In the genomic region with DNA sequence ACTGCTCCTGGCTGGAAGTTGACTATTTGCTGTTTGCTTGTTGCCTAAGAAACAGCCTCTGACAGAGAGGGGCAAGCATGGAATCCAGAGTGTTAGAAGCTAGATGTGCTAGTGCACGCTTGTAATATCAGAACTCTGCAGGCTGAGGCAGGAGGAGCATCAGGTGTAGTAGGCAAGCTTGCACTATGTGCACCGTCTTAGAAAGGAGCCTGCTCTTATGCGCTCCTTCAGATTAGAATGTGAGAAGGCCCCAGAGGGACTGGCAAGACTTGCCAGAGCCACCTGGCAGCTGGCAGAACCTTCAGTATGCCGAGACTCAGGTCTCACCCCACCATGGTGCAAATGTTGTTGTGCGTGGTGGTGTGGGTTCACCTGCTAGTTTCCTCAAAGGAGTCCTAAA, we compare ENCODE assay signal across 11 mouse cellular contexts. TPM values are rescaled to one million over a fixed set of nuclear protein-coding genes. Genes with fewer than 3 reads are reported as not detected.
DNase-seq lines count a peak whose midpoint lies in the region; ATAC-seq lines count a peak whose summit lies in the region.
"Had no signal": no experiment of that assay in that cellular context is flagged by ENCODE, and none has a peak within 500 bp of the region (broad histone marks: within the 10 kb centered on the region; RNA-seq: fewer than 3 reads in every experiment).

No protein-coding gene starts in this region.

- H3K4me3 ChIP-seq in heart, embryonic 13.5 days, result peak overlapping the region; percentile 69
- H3K4me3 ChIP-seq in neural tube, embryonic 12.5 days, result no peak overlapping the region
- peak overlapping the region; percentile 72 for H3K4me3 ChIP-seq in macrophage (ENCODE audit: inconsistent target)
- H3K4me3 ChIP-seq: midbrain, embryonic 13.5 days had no signal

- H3K79me2 ChIP-seq in macrophage (ENCODE audit: inconsistent target), result peaks cover 86% of the 10 kb centered on the region

- peak overlapping the region; percentile 80 for H3K4me2 ChIP-seq in heart, embryonic 13.5 days
- H3K4me2 ChIP-seq in neural tube, embryonic 12.5 days (replicated peaks), result peak overlapping the region; percentile 87; the same call in 1 of the 2 replicates

- intact Hi-C loops in left cerebral cortex, postnatal 36 days (cut with DNase I), result loop anchor here (5.0 kb wide), 1 partner anchor 65 kb away; a partner anchor contains a TSS

- H3K9me3 ChIP-seq in heart, embryonic 13.5 days, result no peaks in the 10 kb centered on the region
- H3K9me3 ChIP-seq in neural tube, embryonic 12.5 days, result no peaks in the 10 kb centered on the region
- H3K9me3 ChIP-seq: midbrain, embryonic 13.5 days had no signal

- H3K36me3 ChIP-seq in heart, embryonic 13.5 days, result peaks cover 53% of the 10 kb centered on the region
- peaks cover 9% of the 10 kb centered on the region for H3K36me3 ChIP-seq in neural tube, embryonic 12.5 days
- H3K36me3 ChIP-seq in macrophage (ENCODE audit: inconsistent target), result peaks cover 32% of the 10 kb centered on the region

- H3K9ac ChIP-seq in heart, embryonic 13.5 days, result peak overlapping the region; percentile 40
- H3K9ac ChIP-seq in neural tube, embryonic 12.5 days, result no peak overlapping the region

- H3K27ac ChIP-seq in heart, embryonic 13.5 days (replicated peaks), result no peak overlapping the region
- H3K27ac ChIP-seq in neural tube, embryonic 12.5 days, result no peak overlapping the region
- H3K27ac ChIP-seq in macrophage, result peak overlapping the region; percentile 90
- H3K27ac ChIP-seq: midbrain, embryonic 13.5 days had no signal

- no peak for ATAC-seq in heart, embryonic 13.5 days (ENCODE audit: extremely low read depth, insufficient number of reproducible peaks, low FRiP score, low TSS enrichment)
- ATAC-seq in neural tube, embryonic 12.5 days (ENCODE audit: low FRiP score, low read depth), result no peak
- ATAC-seq: midbrain, embryonic 13.5 days had no signal

- no peak for DNase-seq in heart, postnatal 4 days
- no peak for DNase-seq in neural tube, embryonic 10.5 days (ENCODE audit: extremely low spot score, low spot score)
- DNase-seq in testis, postnatal 14 days (ENCODE audit: low spot score), result no peak
- DNase-seq in left cerebral cortex, postnatal 36 days (ENCODE audit: low spot score in 2 of 2), result no peak
- no peak for DNase-seq in layer of hippocampus, adult 9-10 months (ENCODE audit: low spot score)
- DNase-seq: cerebellum, postnatal 25 days had no signal

- 83% methylated on average over 5 of the region's 5 CpGs for whole genome bisulfite sequencing in heart, embryonic 13.5 days
- WGBS in neural tube, embryonic 12.5 days, result 89% methylated on average over 5 of the region's 5 CpGs
- 19% methylated on average over 5 of the region's 5 CpGs for WGBS in macrophage (ENCODE audit: missing documents)

- peaks cover 60% of the 10 kb centered on the region for H3K4me1 ChIP-seq in heart, embryonic 13.5 days
- H3K4me1 ChIP-seq in neural tube, embryonic 12.5 days, result peaks cover 12% of the 10 kb centered on the region

- no peaks in the 10 kb centered on the region for H3K27me3 ChIP-seq in heart, embryonic 13.5 days (replicated peaks)
- H3K27me3 ChIP-seq in neural tube, embryonic 12.5 days (replicated peaks), result no peaks in the 10 kb centered on the region
- H3K27me3 ChIP-seq: midbrain, embryonic 13.5 days had no signal

RNA-seq across cellular contexts. Expression of a gene that starts 8.1 kb away (rescaled TPM):
- polyA plus RNA-seq in heart, embryonic 13.5 days (2015; fragmentation: Nextera tagmentation; extraction: Ambion mirVana), result 44.2 and 44.9 TPM in 2 replicates
- 10 to 100 TPM; 71.2 to 76.7 TPM for total RNA-seq in heart, postnatal 4 days (2021)
- polyA plus RNA-seq in neural tube, embryonic 12.5 days (2016; fragmentation: Nextera tagmentation; extraction: Ambion mirVana), result 36.6 and 36.7 TPM in 2 replicates
- total RNA-seq in macrophage (2018; cell fraction: chromatin; rRNA removed), result 100 to 1,000 TPM in 15 of 26 experiments, 10 to 100 TPM in 11; 45.4 to 224 (median 114) TPM
- 100 to 1,000 TPM in 15 of 26 experiments, 10 to 100 TPM in 11; 59.2 to 141 (median 104) TPM for total RNA-seq in macrophage (2018; cell fraction: cytosol; rRNA removed)
- total RNA-seq in macrophage (2018; cell fraction: nucleus; rRNA removed), result 100 to 1,000 TPM in 25 of 26 experiments, 10 to 100 TPM in 1; 92.8 to 256 (median 179) TPM
- polyA plus RNA-seq in macrophage (2018), result 43.2 to 95.3 TPM (median 69.7 TPM) in 3 replicates
- total RNA-seq in left cerebral cortex, postnatal 36 days (2021), result 10 to 100 TPM; 66.0 to 78.6 TPM

RNA-seq across cellular contexts. Expression of a gene that starts 26.1 kb away (rescaled TPM):
- 0.16 TPM in 1 of 2 replicates, not detected in the other for polyA plus RNA-seq in heart, embryonic 13.5 days (2015; fragmentation: Nextera tagmentation; extraction: Ambion mirVana)
- total RNA-seq in heart, postnatal 4 days (2021), result under 1 TPM; 0.23 to 0.33 TPM
- 0.06 TPM in 1 of 2 replicates, not detected in the other for polyA plus RNA-seq in neural tube, embryonic 12.5 days (2016; fragmentation: Nextera tagmentation; extraction: Ambion mirVana)
- 1 to 10 TPM in 10 of 26 experiments, under 1 TPM in 11, not detected in 5; 0.29 to 1.9 (median 0.99) TPM for total RNA-seq in macrophage (2018; cell fraction: chromatin; rRNA removed)
- total RNA-seq in macrophage (2018; cell fraction: cytosol; rRNA removed), result under 1 TPM in 11 of 26 experiments, not detected in 15; 0.04 to 0.20 (median 0.11) TPM
- total RNA-seq in macrophage (2018; cell fraction: nucleus; rRNA removed), result 1 to 10 TPM in 9 of 26 experiments, under 1 TPM in 16, not detected in 1; 0.17 to 2.3 (median 0.68) TPM
- not detected in 3 replicates for polyA plus RNA-seq in macrophage (2018)
- total RNA-seq in left cerebral cortex, postnatal 36 days (2021), result under 1 TPM; 0.25 to 0.29 TPM
- total RNA-seq: layer of hippocampus, adult 18-20 months had no signal
- polyA plus RNA-seq: midbrain, embryonic 13.5 days had no signal

RNA-seq across cellular contexts. Expression of a gene that starts 33.0 kb away (rescaled TPM):
- not detected in 2 replicates for polyA plus RNA-seq in heart, embryonic 13.5 days (2015; fragmentation: Nextera tagmentation; extraction: Ambion mirVana)
- total RNA-seq in heart, postnatal 4 days (2021), result under 1 TPM in 1 of 2 experiments, not detected in 1; 0.11 TPM
- 0.20 TPM in 1 of 2 replicates, not detected in the other for polyA plus RNA-seq in neural tube, embryonic 12.5 days (2016; fragmentation: Nextera tagmentation; extraction: Ambion mirVana)
- under 1 TPM in 14 of 26 experiments, not detected in 12; 0.20 to 0.59 (median 0.38) TPM for total RNA-seq in macrophage (2018; cell fraction: chromatin; rRNA removed)
- under 1 TPM in 1 of 26 experiments, not detected in 25; 0.06 TPM for total RNA-seq in macrophage (2018; cell fraction: cytosol; rRNA removed)
- 1 to 10 TPM in 1 of 26 experiments, under 1 TPM in 13, not detected in 12; 0.12 to 1.3 (median 0.29) TPM for total RNA-seq in macrophage (2018; cell fraction: nucleus; rRNA removed)
- polyA plus RNA-seq in macrophage (2018), result 0.16 TPM in 1 of 3 replicates, not detected in the others
- total RNA-seq in left cerebral cortex, postnatal 36 days (2021), result not detected
- polyA plus RNA-seq: midbrain, embryonic 13.5 days had no signal

RNA-seq across cellular contexts. Expression of a gene that starts 49.0 kb away (rescaled TPM):
- 24.9 and 26.3 TPM in 2 replicates for polyA plus RNA-seq in heart, embryonic 13.5 days (2015; fragmentation: Nextera tagmentation; extraction: Ambion mirVana)
- 10 to 100 TPM; 37.2 to 37.7 TPM for total RNA-seq in heart, postnatal 4 days (2021)
- 49.5 and 61.0 TPM in 2 replicates for polyA plus RNA-seq in neural tube, embryonic 12.5 days (2016; fragmentation: Nextera tagmentation; extraction: Ambion mirVana)
- total RNA-seq in macrophage (2018; cell fraction: chromatin; rRNA removed), result 100 to 1,000 TPM; 129 to 309 (median 199) TPM
- total RNA-seq in macrophage (2018; cell fraction: cytosol; rRNA removed), result 10 to 100 TPM; 24.0 to 35.5 (median 29.5) TPM
- total RNA-seq in macrophage (2018; cell fraction: nucleus; rRNA removed), result 100 to 1,000 TPM in 24 of 26 experiments, 10 to 100 TPM in 2; 79.4 to 227 (median 142) TPM
- 20.8 to 33.5 TPM (median 22.4 TPM) in 3 replicates for polyA plus RNA-seq in macrophage (2018)
- 10 to 100 TPM; 45.8 to 55.7 TPM for total RNA-seq in left cerebral cortex, postnatal 36 days (2021)

RNA-seq across cellular contexts. Expression of a gene that starts 52.5 kb away (rescaled TPM):
- not detected in 2 replicates for polyA plus RNA-seq in heart, embryonic 13.5 days (2015; fragmentation: Nextera tagmentation; extraction: Ambion mirVana)
- total RNA-seq in heart, postnatal 4 days (2021), result not detected
- not detected in 2 replicates for polyA plus RNA-seq in neural tube, embryonic 12.5 days (2016; fragmentation: Nextera tagmentation; extraction: Ambion mirVana)
- not detected for total RNA-seq in macrophage (2018; cell fraction: chromatin; rRNA removed)
- total RNA-seq in macrophage (2018; cell fraction: cytosol; rRNA removed), result not detected
- not detected for total RNA-seq in macrophage (2018; cell fraction: nucleus; rRNA removed)
- polyA plus RNA-seq in macrophage (2018), result not detected in 3 replicates
- total RNA-seq in left cerebral cortex, postnatal 36 days (2021), result not detected
- total RNA-seq: layer of hippocampus, adult 18-20 months had no signal
- polyA plus RNA-seq: midbrain, embryonic 13.5 days had no signal
